Mouse (Mus musculus) brain, embryonic 14.5 days (tissue): ENCODE results near the gene Lrsam1.
A peak's percentile ranks its signal among the peaks of the same experiment; 100 is the strongest.

Experiments
- CTCF ChIP-seq: fragments of 200-500 bp; IDR thresholded peaks from 2 replicates; pipeline ENCODE4 v1.5.1; 2012; ENCODE audit warnings: inconsistent platforms, mild to moderate bottlenecking, moderate library complexity, borderline replicate concordance; ENCODE audit not compliant: insufficient read depth, insufficient read length; ENCODE audit errors: extremely low read depth
- POLR2A ChIP-seq: fragments of 200-500 bp; IDR thresholded peaks from 2 replicates; pipeline ENCODE4 v1.6.1; 2012; ENCODE audit warnings: mild to moderate bottlenecking, inconsistent platforms, borderline replicate concordance; ENCODE audit not compliant: poor library complexity, insufficient read depth, insufficient read length, severe bottlenecking; ENCODE audit errors: extremely low read depth

DNA sequence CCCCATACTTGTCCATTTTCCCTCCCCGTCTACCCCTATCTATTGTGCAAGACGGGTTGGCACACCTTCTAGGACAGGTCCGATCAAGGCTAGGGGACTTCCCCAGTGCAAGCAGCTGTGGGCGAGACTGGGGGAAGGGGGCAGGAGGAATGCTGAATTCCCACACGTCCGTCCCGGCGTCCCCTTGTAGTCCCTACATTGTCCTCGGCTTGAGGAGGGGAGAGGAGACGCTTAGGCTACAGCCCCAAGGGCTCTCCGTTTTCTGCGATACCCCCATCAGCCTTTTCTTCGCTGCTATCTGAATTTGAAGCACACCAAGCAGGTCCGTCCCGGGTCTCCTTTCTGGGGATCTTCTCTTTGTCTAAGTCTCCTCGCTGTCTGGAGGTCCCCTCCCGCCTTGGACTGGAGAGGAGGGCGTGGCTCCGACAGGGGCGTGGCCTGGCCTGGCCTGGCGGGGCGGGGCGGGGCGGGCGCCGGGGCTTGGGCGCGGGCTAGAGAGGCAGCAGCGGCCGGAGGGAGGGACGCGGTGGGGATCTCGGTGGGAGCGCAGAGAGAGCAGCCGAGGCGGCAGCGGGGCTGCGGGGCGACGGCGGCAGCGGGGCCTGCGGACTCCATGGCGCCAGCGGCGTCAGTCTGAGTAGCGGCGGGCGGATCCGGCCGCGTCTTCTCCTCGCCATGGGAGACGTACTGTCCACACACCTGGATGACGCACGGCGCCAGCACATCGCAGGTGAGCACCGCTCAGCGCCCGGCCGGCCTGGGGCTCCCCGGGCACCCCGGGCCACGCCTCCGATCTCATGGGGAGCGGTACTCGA, 85.5 kb downstream of the Lrsam1 start, which contains the start of gene Fam129b:
- TF ChIP-seq POLR2A (peak; percentile 69), CTCF (no peak)
